Mouse (Mus musculus) brain, embryonic 14.5 days (tissue): ENCODE data around the gene Atxn7l1.

Experiments used
- CTCF ChIP-seq: fragments of 200-500 bp; IDR thresholded peaks from 2 replicates; pipeline ENCODE4 v1.5.1; 2012; ENCODE audit warnings: inconsistent platforms, mild to moderate bottlenecking, moderate library complexity, borderline replicate concordance; ENCODE audit not compliant: insufficient read depth, insufficient read length; ENCODE audit errors: extremely low read depth
- POLR2A ChIP-seq: fragments of 200-500 bp; IDR thresholded peaks from 2 replicates; pipeline ENCODE4 v1.6.1; 2012; ENCODE audit warnings: mild to moderate bottlenecking, inconsistent platforms, borderline replicate concordance; ENCODE audit not compliant: poor library complexity, insufficient read depth, insufficient read length, severe bottlenecking; ENCODE audit errors: extremely low read depth

GRCm38 (mm10) chr12:33360729-33361128, 213.2 kb downstream of the Atxn7l1 start:
- no peak for TF ChIP-seq POLR2A
- no peak for TF ChIP-seq CTCF
